Mouse (Mus musculus): Measurements from ENCODE around the gene Add1. TPM values are rescaled to one million over a fixed set of nuclear protein-coding genes. Genes with fewer than 3 reads are reported as not detected.
A peak's percentile ranks its signal among the peaks of the same experiment; 100 is the strongest.
"Not testable (repeated sequence)": the region's sequence is repeated elsewhere in the genome, so short reads cannot be mapped to it uniquely, and the experiment has no call there.

Add1 gene
- polyA plus RNA-seq, 1 experiment from 2014 or later: 202 TPM

- no peak overlapping the region for H3K4me2 ChIP-seq (ENCODE audit: low read depth, low read length, severe bottlenecking)
- WGBS: 86% methylated on average over 5 of the region's 5 CpGs
- H3K4me1 ChIP-seq (replicated peaks; ENCODE audit: control insufficient read depth, insufficient read depth, low read length): no peaks in the 10 kb centered on the region; the same call in 1 of the 2 replicates
- H3K27ac ChIP-seq (ENCODE audit: low read depth, low read length): no peak overlapping the region
- no peak overlapping the region for H3K4me3 ChIP-seq (ENCODE audit: low read depth, low read length)
- ATAC-seq (replicated peaks; ENCODE audit: low FRiP score): no peak
- no peaks in the 10 kb centered on the region for H3K9me3 ChIP-seq (ENCODE audit: control insufficient read depth, low read length)
- no peaks in the 10 kb centered on the region for H3K27me3 ChIP-seq (ENCODE audit: control insufficient read depth, insufficient read depth, low read length)
- DNase-seq (ENCODE audit: low spot score): no peak
- no peaks in the 10 kb centered on the region for H3K36me3 ChIP-seq (ENCODE audit: control insufficient read depth, insufficient read depth, low read length)
- H3K9ac ChIP-seq (ENCODE audit: low read length): no peak overlapping the region
Measured at GRCm38 (mm10) chr5:34582314-34582675, 8.8 kb downstream of the Add1 start.

- DNase-seq (ENCODE audit: low spot score): no peak
- WGBS: 64% methylated on average over 5 of the region's 5 CpGs
- H3K9me3 ChIP-seq (ENCODE audit: control insufficient read depth, low read length): no peaks in the 10 kb centered on the region
- no peak for ATAC-seq (replicated peaks; ENCODE audit: low FRiP score)
- no peak overlapping the region for H3K4me2 ChIP-seq (ENCODE audit: low read depth, low read length, severe bottlenecking)
- no peak overlapping the region for H3K9ac ChIP-seq (ENCODE audit: low read length)
- H3K36me3 ChIP-seq (ENCODE audit: control insufficient read depth, insufficient read depth, low read length): no peaks in the 10 kb centered on the region
- H3K27me3 ChIP-seq (ENCODE audit: control insufficient read depth, insufficient read depth, low read length): no peaks in the 10 kb centered on the region
- peaks cover 5% of the 10 kb centered on the region for H3K4me1 ChIP-seq (replicated peaks; ENCODE audit: control insufficient read depth, insufficient read depth, low read length)
- H3K27ac ChIP-seq (ENCODE audit: low read depth, low read length): no peak overlapping the region
- no peak overlapping the region for H3K4me3 ChIP-seq (ENCODE audit: low read depth, low read length)
Measured at GRCm38 (mm10) chr5:34585216-34585615, 11.8 kb downstream of the Add1 start.

- Histone ChIP-seq H3K9ac (ENCODE audit: low read length) (no peak overlapping the region), H3K4me2 (ENCODE audit: low read depth, low read length, severe bottlenecking) (no peak overlapping the region), H3K9me3 (ENCODE audit: control insufficient read depth, low read length) (no peaks in the 10 kb centered on the region), H3K4me3 (ENCODE audit: low read depth, low read length) (no peak overlapping the region), H3K4me1 (replicated peaks; ENCODE audit: control insufficient read depth, insufficient read depth, low read length) (peaks cover 8% of the 10 kb centered on the region), H3K27me3 (ENCODE audit: control insufficient read depth, insufficient read depth, low read length) (no peaks in the 10 kb centered on the region), H3K27ac (ENCODE audit: low read depth, low read length) (no peak overlapping the region), H3K36me3 (ENCODE audit: control insufficient read depth, insufficient read depth, low read length) (no peaks in the 10 kb centered on the region)
- WGBS: 70% methylated on average over 5 of the region's 5 CpGs
- ATAC-seq (replicated peaks; ENCODE audit: low FRiP score) (no peak), DNase-seq (ENCODE audit: low spot score) (no peak)
Measured at GRCm38 (mm10) chr5:34587881-34588280, 14.4 kb downstream of the Add1 start.

- H3K9ac ChIP-seq (ENCODE audit: low read length): no peak overlapping the region
- WGBS: 3% methylated on average over 5 of the region's 5 CpGs
- no peaks in the 10 kb centered on the region for H3K27me3 ChIP-seq (ENCODE audit: control insufficient read depth, insufficient read depth, low read length)
- peaks cover 8% of the 10 kb centered on the region for H3K4me1 ChIP-seq (replicated peaks; ENCODE audit: control insufficient read depth, insufficient read depth, low read length)
- no peak overlapping the region for H3K4me3 ChIP-seq (ENCODE audit: low read depth, low read length)
- no peaks in the 10 kb centered on the region for H3K36me3 ChIP-seq (ENCODE audit: control insufficient read depth, insufficient read depth, low read length)
- ATAC-seq (replicated peaks; ENCODE audit: low FRiP score) (no peak), DNase-seq (ENCODE audit: low spot score) (no peak)
- H3K9me3 ChIP-seq (ENCODE audit: control insufficient read depth, low read length): no peaks in the 10 kb centered on the region
- no peak overlapping the region for H3K4me2 ChIP-seq (ENCODE audit: low read depth, low read length, severe bottlenecking)
- H3K27ac ChIP-seq (ENCODE audit: low read depth, low read length): no peak overlapping the region; the same call in 1 of the 2 replicates
Measured at GRCm38 (mm10) chr5:34590059-34590458, 16.6 kb downstream of the Add1 start.

- no peaks in the 10 kb centered on the region for H3K36me3 ChIP-seq (ENCODE audit: control insufficient read depth, insufficient read depth, low read length)
Measured at GRCm38 (mm10) chr5:34590702-34591101, 17.2 kb downstream of the Add1 start.

GRCm38 (mm10) chr5:34591388-34592004, 18.0 kb downstream of the Add1 start:
- ATAC-seq (replicated peaks; ENCODE audit: low FRiP score) (peak; percentile 80), DNase-seq (ENCODE audit: low spot score) (peak; percentile 60)
- Histone ChIP-seq H3K4me1 (replicated peaks; ENCODE audit: control insufficient read depth, insufficient read depth, low read length) (peaks cover 8% of the 10 kb centered on the region), H3K27ac (ENCODE audit: low read depth, low read length) (peak overlapping the region; percentile 54), H3K36me3 (ENCODE audit: control insufficient read depth, insufficient read depth, low read length) (no peaks in the 10 kb centered on the region), H3K9me3 (ENCODE audit: control insufficient read depth, low read length) (no peaks in the 10 kb centered on the region), H3K4me3 (ENCODE audit: low read depth, low read length) (no peak overlapping the region), H3K27me3 (ENCODE audit: control insufficient read depth, insufficient read depth, low read length) (no peaks in the 10 kb centered on the region), H3K9ac (ENCODE audit: low read length) (no peak overlapping the region), H3K4me2 (ENCODE audit: low read depth, low read length, severe bottlenecking) (no peak overlapping the region)
- 9% methylated on average over 5 of the region's 5 CpGs for WGBS

More at GRCm38 (mm10) chr5:34590702-34591101, 17.2 kb downstream of the Add1 start:
- no peak overlapping the region for H3K4me3 ChIP-seq (ENCODE audit: low read depth, low read length)
- peak; percentile 60; the same call in 1 of the 2 replicates for ATAC-seq (replicated peaks; ENCODE audit: low FRiP score)
- H3K4me2 ChIP-seq (ENCODE audit: low read depth, low read length, severe bottlenecking): no peak overlapping the region
- no peaks in the 10 kb centered on the region for H3K27me3 ChIP-seq (ENCODE audit: control insufficient read depth, insufficient read depth, low read length)
- peaks cover 8% of the 10 kb centered on the region for H3K4me1 ChIP-seq (replicated peaks; ENCODE audit: control insufficient read depth, insufficient read depth, low read length)
- no peaks in the 10 kb centered on the region for H3K9me3 ChIP-seq (ENCODE audit: control insufficient read depth, low read length)
- H3K27ac ChIP-seq (ENCODE audit: low read depth, low read length): peak overlapping the region; percentile 73
- 23% methylated on average over 4 of the region's 4 CpGs for WGBS
- no peak overlapping the region for H3K9ac ChIP-seq (ENCODE audit: low read length)
- DNase-seq (ENCODE audit: low spot score): no peak

- 56% methylated on average over 5 of the region's 5 CpGs for WGBS
- H3K27me3 ChIP-seq (ENCODE audit: control insufficient read depth, insufficient read depth, low read length); H3K9me3 ChIP-seq (ENCODE audit: control insufficient read depth, low read length); H3K4me2 ChIP-seq (ENCODE audit: low read depth, low read length, severe bottlenecking); H3K9ac ChIP-seq (ENCODE audit: low read length); H3K36me3 ChIP-seq (ENCODE audit: control insufficient read depth, insufficient read depth, low read length); H3K4me1 ChIP-seq (replicated peaks; ENCODE audit: control insufficient read depth, insufficient read depth, low read length); DNase-seq (ENCODE audit: low spot score); ATAC-seq (replicated peaks; ENCODE audit: low FRiP score); H3K4me3 ChIP-seq (ENCODE audit: low read depth, low read length): not testable (repeated sequence)
- peak overlapping the region; percentile 65 for H3K27ac ChIP-seq (ENCODE audit: low read depth, low read length)
Measured at GRCm38 (mm10) chr5:34592224-34592623, 18.8 kb downstream of the Add1 start.

- H3K27ac ChIP-seq (ENCODE audit: low read depth, low read length): peak overlapping the region; percentile 65
- no peaks in the 10 kb centered on the region for H3K9me3 ChIP-seq (ENCODE audit: control insufficient read depth, low read length)
- H3K4me3 ChIP-seq (ENCODE audit: low read depth, low read length): no peak overlapping the region
- DNase-seq (ENCODE audit: low spot score): no peak
- no peaks in the 10 kb centered on the region for H3K36me3 ChIP-seq (ENCODE audit: control insufficient read depth, insufficient read depth, low read length)
- no peak overlapping the region for H3K9ac ChIP-seq (ENCODE audit: low read length)
- no peaks in the 10 kb centered on the region for H3K27me3 ChIP-seq (ENCODE audit: control insufficient read depth, insufficient read depth, low read length)
- no peak overlapping the region for H3K4me2 ChIP-seq (ENCODE audit: low read depth, low read length, severe bottlenecking)
- 91% methylated on average over 6 of the region's 6 CpGs for WGBS
- peaks cover 8% of the 10 kb centered on the region for H3K4me1 ChIP-seq (replicated peaks; ENCODE audit: control insufficient read depth, insufficient read depth, low read length)
- no peak for ATAC-seq (replicated peaks; ENCODE audit: low FRiP score)
Measured at GRCm38 (mm10) chr5:34592666-34593065, 19.2 kb downstream of the Add1 start.

GRCm38 (mm10) chr5:34593202-34593727, 19.8 kb downstream of the Add1 start:
- H3K9me3 ChIP-seq (ENCODE audit: control insufficient read depth, low read length): no peaks in the 10 kb centered on the region
- ATAC-seq (replicated peaks; ENCODE audit: low FRiP score): no peak
- no peak overlapping the region for H3K4me2 ChIP-seq (ENCODE audit: low read depth, low read length, severe bottlenecking)
- peaks cover 8% of the 10 kb centered on the region for H3K4me1 ChIP-seq (replicated peaks; ENCODE audit: control insufficient read depth, insufficient read depth, low read length)
- no peaks in the 10 kb centered on the region for H3K36me3 ChIP-seq (ENCODE audit: control insufficient read depth, insufficient read depth, low read length)
- H3K4me3 ChIP-seq (ENCODE audit: low read depth, low read length): no peak overlapping the region
- DNase-seq (ENCODE audit: low spot score): no peak
- H3K9ac ChIP-seq (ENCODE audit: low read length): no peak overlapping the region
- peak overlapping the region; percentile 65; the same call in 1 of the 2 replicates for H3K27ac ChIP-seq (ENCODE audit: low read depth, low read length)
- WGBS: 95% methylated on average over 9 of the region's 9 CpGs
- H3K27me3 ChIP-seq (ENCODE audit: control insufficient read depth, insufficient read depth, low read length): no peaks in the 10 kb centered on the region

Data from forebrain, embryonic 11.5 days (tissue).